Mouse (Mus musculus) layer of hippocampus, adult 11-12 months (tissue): ENCODE measurements at regions not wholly inside any gene's neighbourhood (a gene's known extent, or its start where the extent isn't known, plus 50 kb on each side); places are given as distances from the start of the nearest gene placed in this dataset.
A peak's percentile ranks its signal among the peaks of the same experiment; 100 is the strongest.
"Not testable (repeated sequence)": the region's sequence is repeated elsewhere in the genome, so short reads cannot be mapped to it uniquely, and the experiment has no call there.

Experiments used
- DNase-seq: peaks from one replicate; pipeline ENCODE4 v3.0.0; 2022; ENCODE audit warnings: low spot score

DNA sequence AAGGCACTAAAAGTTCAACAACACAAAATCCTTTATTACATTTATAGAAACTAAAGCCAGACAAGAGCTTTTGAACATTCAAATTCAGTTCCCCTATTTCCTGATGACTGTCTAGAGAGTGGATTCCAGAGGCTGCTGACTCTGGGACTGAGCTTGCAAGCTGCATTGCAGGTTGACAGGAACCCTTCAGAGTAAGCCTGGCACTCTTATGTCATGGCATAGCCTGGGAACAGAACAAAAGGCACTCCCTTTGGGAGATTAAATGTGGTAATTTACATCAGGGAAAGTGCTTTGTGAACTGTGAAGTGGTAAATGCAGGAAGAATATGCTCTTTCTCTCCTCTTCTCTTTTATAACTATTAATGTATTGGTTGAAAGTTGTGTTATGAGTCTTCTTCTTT, 847.3 kb downstream of the Bcl11a start:
- DNase-seq, result no peak

- no peak for DNase-seq
Observed at GRCm38 (mm10) chr11:24943646-24944045, 865.8 kb downstream of the Bcl11a start.

- DNase-seq, result no peak
Observed at GRCm38 (mm10) chr11:24951161-24951560, 873.3 kb downstream of the Bcl11a start.

- DNase-seq, result no peak
Observed at GRCm38 (mm10) chr11:24972359-24972758, 894.5 kb downstream of the Bcl11a start.

DNA sequence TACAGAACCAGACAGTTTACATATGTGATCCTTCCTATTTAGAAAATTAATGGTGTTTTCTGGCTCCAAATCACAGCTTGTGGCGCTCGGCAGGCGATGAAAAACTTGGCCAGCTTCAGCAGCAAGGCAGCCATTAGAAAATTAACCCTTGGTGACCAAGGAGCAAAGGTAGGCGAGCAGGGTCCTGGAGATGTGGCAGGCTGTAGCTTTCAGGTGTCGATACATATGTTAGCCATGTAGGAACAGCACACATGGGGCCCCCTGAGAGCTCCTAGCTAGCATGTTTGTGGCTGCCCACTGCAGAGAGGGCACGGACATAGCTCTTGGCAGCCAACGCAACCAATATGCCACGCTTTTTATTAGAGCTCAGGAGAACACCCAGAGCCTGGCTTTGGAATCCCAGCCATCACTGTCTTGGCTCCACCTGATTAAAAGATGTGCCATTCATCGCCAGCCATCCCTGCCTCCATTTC, 902.4 kb downstream of the Bcl11a start:
- DNase-seq, result no peak

DNA sequence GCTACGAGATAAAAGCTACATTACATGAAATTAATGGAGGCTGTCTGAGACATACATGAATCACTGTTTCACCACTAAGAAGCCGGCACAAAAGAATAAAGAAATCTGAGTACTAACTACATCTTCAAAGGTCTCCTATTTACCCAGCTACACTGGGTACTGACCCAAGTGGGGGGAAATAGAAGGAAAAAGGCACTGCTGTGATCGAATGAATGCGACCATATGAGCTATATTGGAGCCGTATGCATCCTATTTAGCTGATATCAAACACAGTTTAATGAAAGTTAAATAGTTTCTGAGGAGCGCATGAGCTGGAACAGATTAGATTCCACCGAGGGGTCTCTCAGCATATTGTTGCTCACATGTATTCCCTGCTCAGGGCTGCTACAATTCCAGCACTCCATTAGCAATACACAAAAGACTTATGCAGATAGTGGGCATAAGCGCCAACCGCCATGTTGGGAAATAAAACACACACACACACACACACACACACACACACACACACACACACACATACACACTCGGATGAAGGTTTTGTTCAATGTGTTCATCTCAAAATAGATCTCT, 905.3 kb downstream of the Bcl11a start:
- no peak for DNase-seq

DNA sequence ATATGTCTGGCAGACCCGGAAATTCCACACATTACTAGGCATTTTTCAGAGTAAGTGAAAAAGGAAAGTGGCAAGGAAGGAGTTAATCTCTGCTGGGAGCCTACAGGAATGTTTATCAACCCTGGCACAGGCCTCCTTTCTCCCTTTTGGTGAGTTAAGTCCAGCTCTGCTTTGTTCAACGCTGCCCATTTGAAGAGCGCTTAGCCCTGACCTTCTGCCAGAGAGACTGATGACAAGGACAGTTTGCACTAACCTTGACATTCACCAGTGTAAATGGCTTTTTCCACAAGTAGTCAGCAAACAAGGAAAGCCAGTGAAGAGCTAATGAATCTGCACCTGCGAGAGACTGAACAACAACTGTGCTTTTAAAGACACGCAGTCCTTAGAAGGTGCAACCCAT, 927.6 kb downstream of the Bcl11a start:
- DNase-seq, result no peak

GRCm38 (mm10) chr11:25026786-25027185, 948.9 kb downstream of the Bcl11a start:
- no peak for DNase-seq

DNA sequence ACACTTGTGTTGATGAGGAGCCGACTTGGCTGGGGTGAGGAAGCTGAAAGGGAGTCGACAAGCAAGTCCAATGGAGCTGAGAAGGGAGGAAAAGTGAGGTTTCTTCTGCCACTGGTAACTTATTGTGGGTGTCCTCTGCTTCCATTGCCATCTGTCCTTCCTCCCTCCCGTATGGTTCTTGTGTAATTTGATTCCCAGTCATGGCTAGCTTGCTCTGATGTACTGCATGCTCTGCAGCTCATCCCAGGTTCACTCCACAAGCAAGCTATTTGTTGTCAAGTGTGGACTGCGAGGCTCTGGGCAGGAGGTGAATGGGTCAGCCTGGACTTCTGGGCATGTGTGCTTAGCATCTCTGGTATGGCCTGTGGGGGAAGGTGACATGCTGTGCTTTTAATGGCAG, 963.1 kb downstream of the Bcl11a start:
- DNase-seq, result peak; percentile 25

DNA sequence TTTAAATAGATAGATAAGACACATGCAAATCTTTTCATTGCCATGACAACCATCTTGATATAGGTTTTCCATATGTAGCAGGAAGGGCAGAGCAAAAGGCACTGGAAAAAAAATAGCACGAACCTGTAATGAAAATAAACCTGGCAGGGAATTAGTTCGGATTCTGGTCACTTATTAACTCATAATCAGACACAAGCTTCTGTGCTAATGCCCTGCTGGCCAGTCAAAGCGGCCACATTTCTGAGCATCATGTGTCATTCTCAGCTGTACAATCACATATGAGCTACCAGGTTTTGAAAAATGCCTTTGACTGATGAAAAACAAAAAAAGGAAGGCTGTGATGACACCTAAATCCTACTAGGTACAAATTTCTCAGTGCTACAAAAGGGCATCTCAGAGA, 964.9 kb downstream of the Bcl11a start:
- DNase-seq, result no peak

- DNase-seq, result no peak
Observed at GRCm38 (mm10) chr11:25045339-25045738, 967.5 kb downstream of the Bcl11a start.

DNA sequence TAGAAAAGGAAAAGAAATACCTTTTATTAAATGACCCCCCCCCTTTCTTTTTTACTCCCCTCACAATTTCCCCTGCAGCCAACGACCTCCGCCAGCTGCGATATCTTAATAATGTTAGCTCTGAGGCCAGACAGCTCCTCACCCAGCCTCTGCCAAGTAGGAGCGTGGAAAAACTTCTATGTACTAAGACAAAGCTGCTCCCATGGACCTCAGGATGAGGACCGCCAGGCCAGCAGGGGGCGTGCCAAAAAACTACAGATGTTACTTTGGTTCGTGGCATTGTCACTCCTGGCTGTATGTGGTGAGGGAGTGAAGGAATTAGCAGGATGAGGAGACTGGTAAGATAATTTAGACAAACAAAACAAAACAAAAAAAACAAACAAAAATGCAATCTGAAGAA, 968.1 kb downstream of the Bcl11a start:
- DNase-seq, result no peak

- no peak for DNase-seq
Observed at GRCm38 (mm10) chr11:25055698-25056097, 977.8 kb downstream of the Bcl11a start.

- DNase-seq, result no peak
Observed at GRCm38 (mm10) chr11:25057093-25057521, 979.3 kb downstream of the Bcl11a start.

GRCm38 (mm10) chr11:25057543-25057942, 979.7 kb downstream of the Bcl11a start:
- DNase-seq, result no peak

DNA sequence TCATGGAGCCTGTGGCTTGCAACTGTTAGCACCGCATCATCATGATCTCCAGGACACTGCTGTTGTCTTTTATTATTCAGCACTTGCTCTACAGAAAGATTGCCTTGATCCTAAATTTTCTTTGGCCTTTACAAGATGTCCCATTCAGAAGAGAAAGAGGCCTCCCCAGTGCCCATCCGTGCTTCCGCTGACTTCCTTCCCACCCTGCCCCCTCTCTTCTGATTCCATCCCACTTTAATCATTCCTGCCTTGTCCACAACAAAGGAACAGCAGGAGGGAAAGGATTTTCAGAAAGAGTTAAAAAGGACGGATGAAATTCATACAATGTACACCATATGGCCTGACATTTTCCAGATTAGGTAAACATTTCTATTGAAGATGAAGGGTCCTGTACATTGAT, 985.2 kb downstream of the Bcl11a start:
- no peak for DNase-seq

DNA sequence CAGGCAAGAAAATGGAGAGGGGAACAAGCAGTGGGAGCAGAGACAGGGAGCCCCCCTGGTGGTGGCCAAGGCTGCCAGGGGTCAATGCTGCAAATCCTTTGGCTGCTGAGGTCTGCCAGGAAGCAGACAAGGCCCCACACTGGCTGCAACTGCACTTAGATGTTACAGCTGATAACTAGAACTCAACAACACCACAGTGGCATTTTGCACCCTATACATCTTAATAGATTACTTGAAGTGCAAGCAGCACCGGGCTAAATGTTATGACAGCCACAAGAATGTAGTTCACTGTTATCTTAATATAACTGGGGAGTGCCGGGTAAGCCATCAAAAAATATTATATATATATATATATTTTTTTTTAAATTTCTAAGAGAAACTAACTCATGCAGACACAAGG, 986.1 kb downstream of the Bcl11a start:
- DNase-seq, result no peak

GRCm38 (mm10) chr11:25099976-25100375, 1022.1 kb downstream of the Bcl11a start:
- DNase-seq, result not testable (repeated sequence)

DNA sequence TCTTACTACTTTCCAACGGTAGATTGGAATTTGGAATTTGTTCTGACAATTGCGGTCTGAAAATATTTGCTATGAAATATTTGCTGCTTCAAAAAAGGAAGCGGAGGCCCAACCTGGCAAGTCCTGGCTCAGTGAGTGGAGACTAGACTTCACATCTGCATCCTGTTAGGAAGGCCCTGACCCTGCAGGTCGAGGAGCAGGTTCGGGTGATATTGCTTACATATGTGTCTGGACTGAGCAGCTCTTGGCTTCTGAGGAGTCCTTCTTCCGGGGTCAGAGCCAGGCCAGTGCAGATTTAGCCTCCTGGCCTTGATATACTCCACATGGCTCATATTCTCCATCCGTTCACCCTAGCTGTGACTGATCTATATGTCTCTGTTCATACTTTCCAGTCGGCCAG, 1026.6 kb downstream of the Bcl11a start:
- no peak for DNase-seq

GRCm38 (mm10) chr11:25124458-25124857, 1046.6 kb downstream of the Bcl11a start:
- DNase-seq, result no peak

- DNase-seq, result no peak
Observed at GRCm38 (mm10) chr11:25142226-25142625, 1064.4 kb downstream of the Bcl11a start.

- no peak for DNase-seq
Observed at GRCm38 (mm10) chr11:25142833-25143232, 1065.0 kb downstream of the Bcl11a start.

- peak; percentile 12 for DNase-seq
Observed at GRCm38 (mm10) chr11:25147287-25147686, 1063.3 kb downstream of the 5730522E02Rik start.

GRCm38 (mm10) chr11:25156705-25157104, 1053.9 kb downstream of the 5730522E02Rik start:
- DNase-seq, result no peak
